ENCODE assay signal across 9 mouse cellular contexts in genomic region chr5:139750535-139750934, GRCm38 (mm10). TPM values are rescaled to one million over a fixed set of nuclear protein-coding genes. Genes with fewer than 3 reads are reported as not detected.
DNase-seq lines count a peak whose midpoint lies in the region; ATAC-seq lines count a peak whose summit lies in the region.
"Had no signal": no experiment of that assay in that cellular context is flagged by ENCODE, and none has a peak within 500 bp of the region (broad histone marks: within the 10 kb centered on the region; RNA-seq: fewer than 3 reads in every experiment).

No protein-coding gene starts in this region.

- H3K4me3 ChIP-seq in kidney, embryonic 16.5 days (ENCODE audit: low read length) = no peak overlapping the region
- H3K4me3 ChIP-seq in embryonic facial prominence, embryonic 10.5 days = no peak overlapping the region
- H3K4me3 ChIP-seq in midbrain, embryonic 12.5 days = no peak overlapping the region
- H3K4me3 ChIP-seq: lung, embryonic 15.5 days had no signal

- H3K4me2 ChIP-seq in kidney, embryonic 16.5 days (replicated peaks; ENCODE audit: low read depth, low read length) = no peak overlapping the region
- H3K4me2 ChIP-seq in midbrain, embryonic 12.5 days (replicated peaks) = no peak overlapping the region
- H3K4me2 ChIP-seq: lung, embryonic 15.5 days had no signal

- H3K4me1 ChIP-seq in kidney, embryonic 16.5 days (ENCODE audit: insufficient read depth, low read length) = no peaks in the 10 kb centered on the region
- peaks cover 21% of the 10 kb centered on the region for H3K4me1 ChIP-seq in embryonic facial prominence, embryonic 10.5 days
- H3K4me1 ChIP-seq in midbrain, embryonic 12.5 days = no peaks in the 10 kb centered on the region
- H3K4me1 ChIP-seq: lung, embryonic 15.5 days had no signal

- no peak for ATAC-seq in kidney, embryonic 16.5 days (ENCODE audit: low FRiP score, low TSS enrichment)
- ATAC-seq in midbrain, embryonic 12.5 days (ENCODE audit: low FRiP score, low read depth) = 0 out of 2 replicates have a peak, but pooled peaks have one; percentile 21

- no peaks in the 10 kb centered on the region for H3K9me3 ChIP-seq in kidney, embryonic 16.5 days (ENCODE audit: low read length)
- H3K9me3 ChIP-seq in embryonic facial prominence, embryonic 10.5 days = no peaks in the 10 kb centered on the region
- H3K9me3 ChIP-seq in midbrain, embryonic 12.5 days = no peaks in the 10 kb centered on the region
- H3K9me3 ChIP-seq: lung, embryonic 15.5 days had no signal

- H3K27me3 ChIP-seq in kidney, embryonic 16.5 days (ENCODE audit: insufficient read depth, low read length) = no peaks in the 10 kb centered on the region
- peaks cover 5% of the 10 kb centered on the region; the same call in 1 of the 2 replicates for H3K27me3 ChIP-seq in embryonic facial prominence, embryonic 10.5 days (replicated peaks; ENCODE audit: low read depth, poor library complexity, severe bottlenecking)
- peaks cover 6% of the 10 kb centered on the region; the same call in 1 of the 2 replicates for H3K27me3 ChIP-seq in midbrain, embryonic 12.5 days
- H3K27me3 ChIP-seq: lung, embryonic 15.5 days had no signal

- peaks cover 27% of the 10 kb centered on the region for H3K36me3 ChIP-seq in kidney, embryonic 16.5 days (ENCODE audit: insufficient read depth, low read length)
- peaks cover 61% of the 10 kb centered on the region for H3K36me3 ChIP-seq in embryonic facial prominence, embryonic 10.5 days (replicated peaks)
- H3K36me3 ChIP-seq in midbrain, embryonic 12.5 days = peaks cover 55% of the 10 kb centered on the region

- intact Hi-C loops in heart, postnatal 14 days (cut with DNase I) = loop anchor here (1.0 to 5.0 kb wide), 2 partner anchors 33 to 213 kb away; no protein-coding TSS in a partner anchor
- intact Hi-C loops in left cerebral cortex, postnatal 4 days (cut with DNase I) = loop anchor here (10.0 kb wide), 1 partner anchor 216 kb away; no protein-coding TSS in a partner anchor

- DNase-seq in kidney, adult 11 months = peak; percentile 41
- peak; percentile 78 for DNase-seq in adipocyte (ENCODE audit: low spot score)
- peak; percentile 81 for DNase-seq in embryonic facial prominence, embryonic 10.5 days (ENCODE audit: low spot score)
- DNase-seq in heart, postnatal 14 days = peak; percentile 72 to 82
- peak; percentile 76 for DNase-seq in left cerebral cortex, postnatal 4 days
- peak; percentile 35 to 64 for DNase-seq in spleen, postnatal 14 days (ENCODE audit: low spot score in 2 of 2)

- H3K27ac ChIP-seq in kidney, embryonic 16.5 days (ENCODE audit: low read length) = no peak overlapping the region
- no peak overlapping the region for H3K27ac ChIP-seq in embryonic facial prominence, embryonic 10.5 days (replicated peaks)
- no peak overlapping the region for H3K27ac ChIP-seq in midbrain, embryonic 12.5 days (replicated peaks)
- H3K27ac ChIP-seq: lung, embryonic 15.5 days had no signal

- no peak overlapping the region for H3K9ac ChIP-seq in kidney, embryonic 16.5 days (replicated peaks; ENCODE audit: low read length)
- no peak overlapping the region for H3K9ac ChIP-seq in midbrain, embryonic 12.5 days (replicated peaks)
- H3K9ac ChIP-seq: lung, embryonic 15.5 days had no signal

RNA-seq across cellular contexts. Expression of gene Micall2, which starts 14.4 kb away (rescaled TPM):
- 5.4 TPM in 2 replicates for polyA plus RNA-seq in kidney, embryonic 16.5 days (2015; fragmentation: Nextera tagmentation; extraction: Ambion mirVana)
- polyA plus RNA-seq in embryonic facial prominence, embryonic 10.5 days (2016; fragmentation: Nextera tagmentation; extraction: Ambion mirVana) = 8.6 and 10.5 TPM in 2 replicates
- total RNA-seq in heart, postnatal 14 days (2021) = 1 to 10 TPM; 3.7 to 4.1 TPM
- 10 to 100 TPM; 11.4 to 11.5 TPM for total RNA-seq in left cerebral cortex, postnatal 4 days (2021)
- polyA plus RNA-seq in midbrain, embryonic 12.5 days (2016; fragmentation: Nextera tagmentation; extraction: Ambion mirVana) = 7.8 and 8.4 TPM in 2 replicates

RNA-seq across cellular contexts. Expression of gene Ints1, which starts 24.9 kb away (rescaled TPM):
- 28.3 and 30.4 TPM in 2 replicates for polyA plus RNA-seq in kidney, embryonic 16.5 days (2015; fragmentation: Nextera tagmentation; extraction: Ambion mirVana)
- 42.6 and 44.4 TPM in 2 replicates for polyA plus RNA-seq in embryonic facial prominence, embryonic 10.5 days (2016; fragmentation: Nextera tagmentation; extraction: Ambion mirVana)
- total RNA-seq in heart, postnatal 14 days (2021) = 10 to 100 TPM; 41.8 to 43.8 TPM
- 100 to 1,000 TPM in 1 of 2 experiments, 10 to 100 TPM in 1; 93.1 to 108 TPM for total RNA-seq in left cerebral cortex, postnatal 4 days (2021)
- polyA plus RNA-seq in midbrain, embryonic 12.5 days (2016; fragmentation: Nextera tagmentation; extraction: Ambion mirVana) = 36.3 and 39.8 TPM in 2 replicates

RNA-seq across cellular contexts. Expression of gene Mafk, which starts 40.8 kb away (rescaled TPM):
- polyA plus RNA-seq in kidney, embryonic 16.5 days (2015; fragmentation: Nextera tagmentation; extraction: Ambion mirVana) = 12.2 and 13.3 TPM in 2 replicates
- polyA plus RNA-seq in embryonic facial prominence, embryonic 10.5 days (2016; fragmentation: Nextera tagmentation; extraction: Ambion mirVana) = 9.2 and 10.5 TPM in 2 replicates
- total RNA-seq in heart, postnatal 14 days (2021) = 10 to 100 TPM; 23.4 to 26.9 TPM
- total RNA-seq in left cerebral cortex, postnatal 4 days (2021) = 10 to 100 TPM in 1 of 2 experiments, 1 to 10 TPM in 1; 8.4 to 11.1 TPM
- 11.4 and 11.6 TPM in 2 replicates for polyA plus RNA-seq in midbrain, embryonic 12.5 days (2016; fragmentation: Nextera tagmentation; extraction: Ambion mirVana)
